Mouse (Mus musculus) gastrocnemius, postnatal 10 days (tissue): ENCODE data around the gene Krt84. TPM values are rescaled to one million over a fixed set of nuclear protein-coding genes. Genes with fewer than 3 reads are reported as not detected.

Experiments used
- DNase-seq: peaks from one replicate; pipeline ENCODE4 v3.0.0; 2021; ENCODE audit warnings: mixed read lengths
- microRNA-seq, 2 experiments: library from miRNA; unstranded; fragments of <30 nt; microRNA quantifications; one replicate each; pipeline ENCODE4 v1.2.0; 2021
- total RNA-seq, 2 experiments: library from RNA; stranded (reverse); gene quantifications; 2 replicates each; pipeline ENCODE4 v1.2.3; 2021

The Krt84 gene
- total RNA-seq, 2 experiments from 2014 or later, result not detected

DNA sequence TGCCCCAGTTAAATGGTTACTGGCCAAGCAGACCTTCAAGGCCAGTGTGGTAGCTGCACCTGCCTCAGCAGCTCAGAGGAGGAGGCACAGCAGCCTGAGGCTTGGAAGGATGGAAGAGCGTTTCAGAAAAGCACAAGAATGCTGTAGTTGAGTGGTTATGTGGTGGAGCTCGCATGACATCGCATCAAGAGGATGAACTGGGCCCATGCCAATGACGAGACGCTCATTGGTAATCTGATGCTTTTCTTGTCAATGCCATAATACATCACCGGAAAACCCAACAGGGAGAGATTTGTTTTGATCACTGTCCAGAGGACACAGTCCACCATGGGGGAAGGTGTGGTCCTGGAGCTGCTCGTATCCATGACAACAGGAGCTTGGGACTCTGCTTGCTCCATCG, 37.4 kb downstream of the Krt84 start:
- DNase-seq, result no peak

DNA sequence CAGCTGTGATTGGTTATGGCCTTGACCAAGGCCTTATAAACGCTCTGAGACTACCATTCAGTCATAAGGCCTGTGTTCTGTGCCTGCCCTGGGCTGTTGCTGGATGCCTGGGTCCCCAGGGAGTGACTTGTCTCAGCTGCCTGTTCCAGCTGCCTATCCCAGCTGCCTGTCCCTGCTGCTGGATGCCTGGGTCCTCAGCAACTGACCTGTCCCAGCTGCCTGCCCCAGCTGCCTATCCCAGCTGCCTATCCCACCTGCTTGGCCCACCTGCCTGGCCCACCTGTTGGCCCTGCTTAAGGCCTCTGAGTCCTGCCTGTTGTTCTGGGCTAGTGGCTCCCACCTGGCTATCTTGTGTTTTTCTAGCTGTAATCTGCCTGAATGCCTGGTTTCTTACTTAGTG, 38.4 kb downstream of the Krt84 start:
- DNase-seq, result no peak

DNA sequence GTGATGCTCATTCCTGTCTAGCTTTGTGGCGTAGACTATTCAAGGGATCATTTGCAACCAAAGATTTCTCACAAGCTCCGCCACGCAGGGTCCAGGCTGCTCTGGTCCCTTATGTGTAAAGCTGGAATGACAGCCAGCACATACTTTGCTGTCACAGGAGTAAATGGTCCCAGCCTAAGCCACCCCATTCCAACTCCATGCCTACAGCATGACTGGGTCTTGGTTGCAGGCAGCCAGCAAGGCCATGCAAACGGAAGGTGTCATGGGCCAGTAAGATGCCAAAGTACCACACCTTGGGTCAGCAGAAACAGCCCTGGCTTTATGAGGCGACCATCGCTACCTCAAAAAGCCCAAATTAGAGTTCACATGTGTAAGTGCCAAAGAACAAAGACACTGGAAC, 38.9 kb downstream of the Krt84 start:
- DNase-seq, result no peak

DNA sequence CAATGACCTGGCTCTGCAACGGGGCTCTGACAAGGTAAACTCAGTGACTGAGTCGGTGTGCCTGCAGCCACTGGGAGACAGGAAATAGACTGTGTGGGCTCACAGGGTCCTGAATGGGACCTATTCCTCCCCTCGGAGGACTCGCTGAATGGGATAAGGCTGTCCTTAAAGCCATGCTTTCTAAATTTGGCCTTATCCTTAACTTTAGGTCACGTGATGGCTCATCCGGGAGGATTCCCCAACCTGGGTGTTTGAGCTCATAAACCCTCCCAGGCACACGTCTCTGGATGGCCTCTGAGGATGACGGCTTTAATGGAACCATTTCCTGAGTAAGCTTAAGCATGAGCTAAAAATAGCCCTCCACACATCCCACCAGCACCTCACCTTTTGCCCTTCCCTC, 39.9 kb downstream of the Krt84 start:
- DNase-seq, result no peak

DNA sequence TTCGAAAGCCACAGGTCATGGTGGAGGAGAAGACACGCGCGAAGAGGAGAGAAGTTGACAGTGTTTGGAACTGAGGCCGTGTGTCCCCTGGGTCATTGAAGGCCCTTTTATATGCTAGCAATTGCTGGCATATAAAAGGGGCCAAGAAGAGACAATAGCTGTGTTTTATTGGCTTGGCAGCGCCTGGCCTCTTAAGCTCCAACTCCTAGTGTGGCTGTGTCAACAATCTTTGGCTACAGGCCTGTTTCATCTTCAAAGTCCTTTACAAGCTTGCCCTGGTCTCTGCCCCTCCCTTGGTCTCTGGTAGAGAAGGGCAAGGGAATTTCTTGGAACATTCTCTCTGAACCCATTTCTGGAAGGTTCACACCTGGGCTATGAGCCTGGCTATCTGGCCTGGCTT, 41.2 kb downstream of the Krt84 start, which contains the start of gene Krt83:
Gene Krt83, minus strand, starts transcription at position 82 of the 400 bp plus-strand sequence.
- DNase-seq, result no peak

DNA sequence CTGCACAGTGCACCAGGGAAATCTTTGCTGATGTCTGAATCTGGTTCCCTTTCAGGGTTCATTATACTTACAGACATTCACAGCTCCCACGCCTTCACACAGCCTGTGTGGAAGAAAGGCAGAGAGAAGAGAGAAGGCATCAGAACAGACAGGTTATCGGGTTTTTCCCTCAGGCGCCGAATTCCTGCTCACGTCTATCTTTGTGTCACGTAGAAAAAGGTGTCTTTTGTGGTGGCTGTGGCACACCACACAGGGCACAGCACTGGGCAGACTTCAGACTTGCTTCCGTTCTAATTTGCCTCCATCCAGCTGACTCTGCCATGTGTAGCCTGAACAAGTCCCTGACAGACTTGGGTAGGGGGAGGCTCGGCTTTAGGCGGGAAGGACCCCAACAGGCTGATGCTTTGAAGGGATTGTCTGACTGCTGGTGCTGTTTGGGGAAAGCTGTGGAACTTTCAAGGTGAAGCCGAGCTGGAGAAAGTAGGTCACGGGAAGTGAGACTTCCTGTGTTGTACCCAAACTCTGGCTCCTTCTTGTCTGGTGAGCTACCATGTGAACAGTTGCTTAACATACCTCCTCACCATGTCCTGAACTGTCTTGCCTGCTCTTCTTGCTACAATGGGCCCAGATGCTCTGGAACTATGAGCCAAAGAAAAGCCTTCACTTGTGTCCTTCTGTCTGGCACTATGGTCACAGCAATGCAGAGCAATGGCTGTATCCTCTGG, 46.5 kb downstream of the Krt84 start:
- no peak for DNase-seq

DNA sequence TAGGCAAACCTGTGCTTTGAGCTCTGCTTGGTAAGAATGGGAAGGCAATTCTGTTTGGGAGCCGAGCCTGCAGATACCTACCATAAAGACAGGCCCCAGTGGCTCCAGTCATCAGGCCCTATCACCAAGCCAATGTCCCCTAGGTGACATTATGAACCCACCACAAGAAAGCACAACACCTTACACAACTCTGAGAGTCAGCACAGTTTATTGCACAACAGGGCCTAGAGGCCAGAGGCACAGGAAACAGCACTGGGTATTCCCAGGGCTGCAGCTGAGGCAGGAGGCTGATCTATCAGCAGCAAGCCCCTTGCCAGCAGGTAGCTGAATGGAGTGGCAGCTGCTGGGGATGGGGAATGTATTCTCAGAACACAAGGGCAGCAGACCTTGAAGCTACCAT, 47.7 kb downstream of the Krt84 start:
- no peak for DNase-seq

DNA sequence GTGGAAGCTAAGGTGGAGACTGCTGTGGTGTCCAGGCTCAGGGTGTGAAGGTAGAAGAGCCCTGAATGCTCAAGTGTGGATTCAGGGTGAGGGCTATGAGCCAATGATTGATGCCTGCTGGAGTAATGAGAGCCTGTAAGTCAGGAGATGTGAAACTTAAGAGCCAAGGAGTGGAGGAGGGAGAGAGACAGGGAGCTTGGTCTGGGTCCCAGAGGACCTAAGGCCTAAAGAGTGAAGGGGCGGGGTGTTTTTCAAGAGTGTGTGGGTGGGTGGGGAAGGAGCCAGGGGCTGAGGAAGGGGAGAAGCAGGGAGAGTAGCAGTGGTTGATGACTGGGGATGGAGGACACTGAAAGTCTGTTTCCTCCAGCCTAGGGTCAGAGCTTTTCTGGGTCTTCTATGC, 49.0 kb downstream of the Krt84 start:
- DNase-seq, result no peak

DNA sequence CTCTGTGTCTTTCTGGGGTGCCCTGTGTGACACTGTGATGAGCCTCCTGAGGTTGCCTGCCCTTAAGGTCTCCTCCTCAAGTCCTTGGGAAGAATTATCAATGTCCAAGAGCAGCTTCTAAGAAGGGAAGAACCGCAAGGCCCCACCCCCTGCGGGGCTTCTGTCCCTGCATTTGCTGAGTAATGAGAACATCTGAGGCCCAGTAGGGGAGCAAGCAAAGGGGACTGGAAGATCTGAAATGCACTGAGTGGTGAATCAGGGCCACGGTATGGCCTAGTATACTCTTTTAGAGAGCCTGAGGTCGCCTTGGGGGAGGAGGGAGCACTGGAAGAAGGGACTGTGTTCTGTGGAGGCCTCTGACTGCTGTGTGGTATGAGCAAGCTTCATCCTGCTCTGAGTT, 50.6 kb downstream of the Krt84 start:
- no peak for DNase-seq

DNA sequence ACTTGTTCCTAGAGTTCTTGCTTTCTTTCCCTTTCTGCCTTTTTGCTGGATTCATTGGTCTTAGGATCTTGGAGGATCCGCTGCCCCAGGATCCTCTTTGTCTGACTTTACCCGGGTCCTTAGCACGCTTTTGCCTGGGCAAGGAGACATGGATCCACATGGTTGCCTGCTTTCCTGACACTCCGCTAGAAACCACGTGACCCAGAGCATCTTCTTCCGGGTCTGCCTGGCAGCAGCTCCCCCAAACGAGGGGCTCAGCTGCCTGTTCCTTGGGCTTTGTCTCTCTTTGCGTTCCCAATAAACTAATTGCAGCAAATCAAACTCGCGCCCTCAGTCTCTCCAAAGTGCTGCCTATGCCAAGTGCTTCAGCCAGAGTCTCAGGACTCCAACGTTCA, 53.0 kb downstream of the Krt84 start:
- no peak for DNase-seq

DNA sequence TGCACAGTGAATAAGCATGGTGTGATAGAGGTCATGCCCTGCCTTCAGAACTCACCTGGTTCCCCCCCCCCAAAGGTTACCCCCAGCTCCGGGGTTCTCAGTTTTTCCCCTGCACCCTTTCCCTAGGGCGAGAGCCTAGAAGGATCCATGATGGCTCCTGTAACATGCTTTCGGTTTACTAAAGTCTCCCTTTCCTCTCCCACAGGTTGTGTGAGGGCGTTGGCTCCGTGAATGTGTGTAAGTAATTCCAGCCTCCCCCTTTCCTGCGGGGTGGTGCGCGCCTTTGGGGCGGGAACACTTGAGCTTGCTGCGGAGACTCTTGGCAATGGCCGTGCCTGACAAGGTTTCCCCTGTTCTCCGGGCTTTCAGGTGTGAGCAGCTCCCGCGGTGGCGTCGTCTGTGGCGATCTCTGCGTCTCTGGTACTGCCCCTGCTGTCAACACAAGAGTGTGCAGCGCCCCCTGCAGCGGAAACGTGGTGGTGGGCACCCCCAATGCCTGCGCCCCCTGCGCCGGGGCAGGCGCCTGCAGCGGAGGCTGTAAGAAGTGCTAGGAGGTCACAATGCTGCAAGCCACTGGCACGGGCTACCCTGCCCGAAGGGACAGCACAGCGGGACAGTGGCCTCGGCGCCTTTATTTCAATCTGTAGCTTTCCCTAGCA, 53.5 kb downstream of the Krt84 start:
- DNase-seq, result peak; percentile 60

Small RNA genes lying within 50 kb of the gene (microRNA-seq; reads per million reads assigned to microRNA genes)
- gene Gm44393 (0 reads per million in 2 experiments), gene Gm44460 (0 reads per million in 2 experiments)

Other genes starting within 250 kb of the Krt84 start
- gene Atg101, start 248.5 kb downstream of the Krt84 start, total RNA-seq, result 10 to 100 TPM; 24.4 to 27.2 TPM
- under 1 TPM; 0.54 to 0.77 TPM for gene 6030408B16Rik, start 239.6 kb downstream of the Krt84 start, total RNA-seq
- gene Krt80, start 162.7 kb downstream of the Krt84 start, total RNA-seq, result 1 to 10 TPM in 1 of 2 experiments, under 1 TPM in 1; 0.66 to 1.4 TPM
- under 1 TPM in 1 of 2 experiments, not detected in 1; 0.45 TPM for gene Krt7, start 121.8 kb downstream of the Krt84 start, total RNA-seq
- gene Krt87, start 94.0 kb downstream of the Krt84 start, total RNA-seq, result under 1 TPM; 0.11 to 0.12 TPM
- gene Krt88, start 85.1 kb downstream of the Krt84 start, total RNA-seq, result not detected
- not detected for gene Krt81, start 69.1 kb downstream of the Krt84 start, total RNA-seq
- gene Krt86, start 59.3 kb downstream of the Krt84 start, total RNA-seq, result not detected
- under 1 TPM in 1 of 2 experiments, not detected in 1; 0.40 TPM for gene Krt83, start 41.3 kb downstream of the Krt84 start, total RNA-seq
- not detected for gene Gm49425, start 15.6 kb downstream of the Krt84 start, total RNA-seq
- gene Krt82, start 17.8 kb upstream of the Krt84 start, total RNA-seq, result not detected
- not detected for gene Krt90, start 30.1 kb upstream of the Krt84 start, total RNA-seq
- gene Krt75, start 41.1 kb upstream of the Krt84 start, total RNA-seq, result not detected
- gene Gm5414, start 95.4 kb upstream of the Krt84 start, total RNA-seq, result not detected
- gene Gm5478, start 114.6 kb upstream of the Krt84 start, total RNA-seq, result not detected
- gene Krt6b, start 147.5 kb upstream of the Krt84 start, total RNA-seq, result not detected
- gene Krt6a, start 161.5 kb upstream of the Krt84 start, total RNA-seq, result not detected
- not detected for gene Krt5, start 180.1 kb upstream of the Krt84 start, total RNA-seq
- gene Krt71, start 210.3 kb upstream of the Krt84 start, total RNA-seq, result under 1 TPM; 0.18 to 0.28 TPM